Mouse (Mus musculus) hindbrain, embryonic 15.5 days (tissue): Measurements from ENCODE around the gene Cacna1c. TPM values are rescaled to one million over a fixed set of nuclear protein-coding genes. Genes with fewer than 3 reads are reported as not detected.

Experiments
- ATAC-seq: fragments of 200-750 bp; cut with Nextera tagmentation; 2 replicates; pipeline ENCODE4 v1.8.0; 2017; ENCODE audit warnings: low read depth, moderate number of reproducible peaks, moderate TSS enrichment; ENCODE audit not compliant: low FRiP score
- H3K27ac ChIP-seq: fragments of 300-500 bp; sonication (generic); replicated peaks from 2 replicates; pipeline ENCODE4 v1.5.1; 2015; ENCODE audit warnings: mild to moderate bottlenecking, inconsistent platforms
- H3K27me3 ChIP-seq: fragments of 300-500 bp; sonication (generic); 2 replicates; pipeline ENCODE4 v1.6.1; 2015; ENCODE audit warnings: control low read depth, inconsistent platforms
- H3K36me3 ChIP-seq: fragments of 300-500 bp; sonication (generic); 2 replicates; pipeline ENCODE4 v1.6.1; 2015; ENCODE audit warnings: control low read depth, inconsistent platforms
- H3K4me1 ChIP-seq: fragments of 300-500 bp; sonication (generic); replicated peaks from 2 replicates; pipeline ENCODE4 v1.6.1; 2015; ENCODE audit warnings: control low read depth, inconsistent platforms
- H3K4me2 ChIP-seq: fragments of 300-500 bp; sonication (generic); 2 replicates; pipeline ENCODE4 v1.6.1; 2015; ENCODE audit warnings: moderate library complexity, mild to moderate bottlenecking, inconsistent platforms
- H3K4me3 ChIP-seq: fragments of 300-500 bp; sonication (generic); 2 replicates; pipeline ENCODE4 v1.5.1; 2015; ENCODE audit warnings: mild to moderate bottlenecking, inconsistent platforms
- H3K9ac ChIP-seq: fragments of 300-500 bp; sonication (generic); 2 replicates; pipeline ENCODE4 v1.6.1; 2015; ENCODE audit warnings: inconsistent platforms
- H3K9me3 ChIP-seq: fragments of 300-500 bp; sonication (generic); 2 replicates; pipeline ENCODE4 v1.6.1; 2016; ENCODE audit warnings: control low read depth, inconsistent platforms
- WGBS: fragments of 180-500 bp; shearing (Covaris S2); methylation state at CpG from one replicate; pipeline ENCODE4 v1.1.7; 2015; 5-methylcytosine and 5-hydroxymethylcytosine counted together
- polyA plus RNA-seq: library from polyadenylated mRNA; unstranded; fragments of >200 nt; fragmentation: Nextera tagmentation; extraction: Ambion mirVana; gene quantifications from 2 replicates; pipeline ENCODE4 v1.2.1, GENCODE M21; 2015

Gene Cacna1c
- polyA plus RNA-seq, 1 experiment from 2014 or later = 7.0 TPM

DNA sequence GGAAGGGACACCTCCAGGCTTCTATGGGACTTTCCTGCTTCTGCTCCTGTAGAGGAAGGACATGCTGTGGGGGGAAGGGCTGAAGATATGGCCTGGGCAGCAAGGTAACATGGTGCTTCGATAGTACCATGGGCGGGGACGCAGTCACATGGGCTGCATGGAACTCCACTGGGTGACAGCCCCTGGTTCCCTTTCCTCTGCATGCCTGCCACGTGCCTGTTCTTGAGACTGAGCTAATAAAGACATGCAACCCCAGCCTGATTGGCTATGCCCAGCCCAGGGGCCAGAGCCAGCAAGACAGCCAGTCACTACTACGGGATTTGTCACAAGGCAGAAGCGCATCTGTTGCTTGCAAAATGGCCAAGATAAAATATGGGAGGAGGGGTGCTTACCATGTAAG lies 459.1 kb downstream of the Cacna1c start:
- H3K9me3 ChIP-seq = no peaks in the 10 kb centered on the region
- no peaks in the 10 kb centered on the region for H3K27me3 ChIP-seq
- H3K27ac ChIP-seq = no peak overlapping the region
- WGBS = 79% methylated on average over 6 of the region's 6 CpGs
- H3K4me3 ChIP-seq = no peak overlapping the region
- no peak for ATAC-seq
- H3K4me2 ChIP-seq = no peak overlapping the region
- no peaks in the 10 kb centered on the region for H3K4me1 ChIP-seq
- no peak overlapping the region for H3K9ac ChIP-seq
- peaks cover 7% of the 10 kb centered on the region; the same call in 1 of the 2 replicates for H3K36me3 ChIP-seq

DNA sequence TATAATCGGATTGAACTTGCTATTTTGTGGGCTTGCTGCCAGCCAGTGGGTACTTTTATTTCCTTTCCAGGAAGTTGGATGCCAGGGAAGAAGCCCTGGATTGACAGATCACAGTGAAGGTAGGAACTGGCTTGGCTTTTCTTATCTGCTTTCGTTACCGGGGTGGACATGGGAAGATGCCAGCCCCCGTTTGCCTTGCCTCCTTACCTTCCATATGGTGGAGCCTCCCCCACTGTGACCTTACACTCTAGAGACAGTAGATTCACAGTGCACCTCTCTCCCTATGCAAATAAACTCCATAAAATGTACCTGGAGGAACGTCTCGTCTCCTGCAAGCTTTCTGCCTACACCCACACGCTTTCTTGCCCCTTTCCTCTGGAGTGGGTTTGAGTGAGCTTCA lies 459.7 kb downstream of the Cacna1c start:
- Histone ChIP-seq H3K9me3 (no peaks in the 10 kb centered on the region), H3K4me2 (no peak overlapping the region), H3K4me3 (no peak overlapping the region), H3K9ac (no peak overlapping the region), H3K27ac (no peak overlapping the region), H3K27me3 (no peaks in the 10 kb centered on the region), H3K36me3 (peaks cover 10% of the 10 kb centered on the region; the same call in 1 of the 2 replicates), H3K4me1 (no peaks in the 10 kb centered on the region)
- no peak for ATAC-seq
- WGBS = 85% methylated on average over 7 of the region's 7 CpGs

DNA sequence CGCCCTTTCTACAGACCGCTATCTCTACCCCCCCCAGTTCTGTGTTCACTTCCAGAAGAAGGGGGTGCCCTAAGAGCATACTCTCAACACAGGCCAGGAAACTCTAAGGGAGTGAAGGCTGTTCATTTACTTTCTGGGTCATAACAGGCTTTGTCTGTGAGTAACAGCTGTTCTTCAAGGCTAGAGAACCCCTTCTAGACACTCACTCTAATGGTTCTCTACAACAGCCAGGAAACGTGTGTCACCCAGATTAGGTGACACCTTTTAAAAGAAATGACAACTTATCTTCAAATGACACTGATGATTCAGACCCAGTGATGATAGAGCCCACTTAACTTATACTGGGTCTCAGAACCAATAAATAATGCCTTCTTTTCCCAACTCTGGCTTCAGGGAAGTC lies 461.1 kb downstream of the Cacna1c start:
- Histone ChIP-seq H3K4me1 (no peaks in the 10 kb centered on the region), H3K36me3 (peaks cover 16% of the 10 kb centered on the region), H3K9me3 (no peaks in the 10 kb centered on the region), H3K4me2 (no peak overlapping the region), H3K27ac (no peak overlapping the region), H3K27me3 (no peaks in the 10 kb centered on the region), H3K4me3 (no peak overlapping the region), H3K9ac (no peak overlapping the region)
- ATAC-seq = no peak
- 93% methylated on average over 3 of the region's 3 CpGs for WGBS

DNA sequence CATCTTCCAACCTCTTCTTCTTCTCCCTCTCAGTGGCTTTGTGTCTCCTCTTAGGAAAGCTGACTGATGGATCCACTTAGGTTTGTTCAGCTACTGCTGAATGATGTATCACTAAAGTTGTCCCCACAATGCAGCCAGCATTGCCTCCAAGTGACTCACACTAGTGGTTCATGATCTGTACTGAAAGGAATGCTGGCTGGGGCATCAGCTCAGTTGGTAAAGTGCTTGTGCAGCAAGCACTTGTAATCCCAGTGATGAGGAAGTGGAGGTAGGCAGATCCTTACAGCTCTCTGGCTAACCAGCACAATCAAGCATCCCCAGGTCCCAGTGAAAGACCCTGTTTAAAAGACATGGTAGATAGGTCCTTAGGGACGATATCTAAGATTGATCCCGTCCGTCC lies 464.3 kb downstream of the Cacna1c start:
- Histone ChIP-seq H3K4me2 (no peak overlapping the region), H3K27ac (no peak overlapping the region), H3K4me3 (no peak overlapping the region), H3K4me1 (no peaks in the 10 kb centered on the region), H3K36me3 (peaks cover 25% of the 10 kb centered on the region), H3K9ac (no peak overlapping the region), H3K9me3 (no peaks in the 10 kb centered on the region; the same call in 1 of the 2 replicates), H3K27me3 (no peaks in the 10 kb centered on the region)
- ATAC-seq = no peak
- WGBS = 89% methylated on average over 3 of the region's 3 CpGs

DNA sequence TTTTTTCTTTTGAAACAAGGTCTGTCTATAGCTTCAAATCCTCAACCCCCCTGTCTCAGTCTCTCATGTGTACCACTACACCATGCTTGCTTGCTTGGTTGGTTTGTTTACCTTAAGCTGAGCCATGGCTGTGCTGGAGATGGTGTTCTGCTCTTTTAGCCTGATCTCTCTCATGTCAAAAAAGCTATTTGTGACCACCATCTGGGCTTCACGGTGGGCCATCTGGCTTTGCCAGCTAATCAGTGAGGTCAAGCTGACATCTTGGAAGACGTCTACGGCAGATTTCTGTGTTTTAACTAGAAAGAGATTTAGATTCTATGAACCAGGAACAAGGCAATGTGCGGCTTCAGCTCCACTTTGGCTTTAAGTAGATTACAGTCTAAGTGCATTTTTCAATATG lies 471.3 kb downstream of the Cacna1c start:
- Histone ChIP-seq H3K36me3 (peaks cover 7% of the 10 kb centered on the region; the same call in 1 of the 2 replicates), H3K27me3 (no peaks in the 10 kb centered on the region), H3K9me3 (no peaks in the 10 kb centered on the region; the same call in 1 of the 2 replicates), H3K4me1 (peaks cover 20% of the 10 kb centered on the region), H3K4me2 (no peak overlapping the region), H3K27ac (peak overlapping the region; percentile 36; the same call in 1 of the 2 replicates), H3K9ac (no peak overlapping the region), H3K4me3 (no peak overlapping the region)
- 57% methylated on average over 4 of the region's 4 CpGs for WGBS
- 0 out of 2 replicates have a peak, but pooled peaks have one; percentile 11 for ATAC-seq

DNA sequence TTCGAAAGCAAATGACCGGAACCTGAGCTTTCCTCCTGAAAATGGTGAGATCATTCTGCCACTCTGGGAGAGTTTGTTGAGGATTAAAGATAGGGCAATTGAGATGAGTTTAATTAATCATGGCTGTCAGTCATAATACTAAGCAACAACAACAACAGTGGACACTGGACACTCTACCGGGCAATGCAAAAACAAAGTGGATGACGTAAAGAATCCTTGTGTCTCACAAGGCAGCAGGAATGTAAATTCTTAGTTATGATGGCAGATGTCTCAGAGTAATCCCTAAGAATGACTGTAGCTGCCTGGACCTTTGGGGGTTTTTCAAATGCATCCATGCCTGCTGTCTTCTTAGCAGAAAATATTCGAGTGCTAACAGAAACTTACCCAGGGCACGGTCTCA lies 471.8 kb downstream of the Cacna1c start:
- no peak overlapping the region for H3K9ac ChIP-seq
- WGBS = 76% methylated on average over 6 of the region's 6 CpGs
- no peak overlapping the region for H3K4me2 ChIP-seq
- H3K4me1 ChIP-seq = peaks cover 25% of the 10 kb centered on the region
- no peak for ATAC-seq
- H3K36me3 ChIP-seq = 0 out of 2 replicates have a peak, but pooled peaks cover 3% of the 10 kb centered on the region
- peak overlapping the region; percentile 36; the same call in 1 of the 2 replicates for H3K27ac ChIP-seq
- no peaks in the 10 kb centered on the region for H3K27me3 ChIP-seq
- no peaks in the 10 kb centered on the region for H3K9me3 ChIP-seq
- H3K4me3 ChIP-seq = no peak overlapping the region

DNA sequence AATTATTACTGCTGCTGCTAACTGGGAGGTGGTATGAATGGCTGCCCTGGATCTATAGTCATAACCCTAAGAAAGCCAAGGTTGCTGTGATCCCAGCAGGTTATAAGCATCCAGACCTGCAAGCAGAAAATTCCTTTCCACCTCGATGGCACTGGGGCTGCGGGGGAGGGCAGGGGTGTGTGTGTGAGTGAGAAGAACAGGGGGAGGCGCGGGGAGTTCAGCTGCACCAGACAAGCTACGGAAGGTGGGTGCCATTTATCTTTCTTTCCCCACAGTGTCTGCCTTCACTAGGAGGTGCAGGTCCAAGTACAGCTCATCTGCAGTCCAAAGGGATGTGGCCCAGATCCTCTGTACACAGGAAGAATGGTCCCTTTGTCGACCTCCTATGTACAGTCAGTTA lies 473.9 kb downstream of the Cacna1c start:
- WGBS = 70% methylated on average over 6 of the region's 6 CpGs
- H3K27me3 ChIP-seq = no peaks in the 10 kb centered on the region
- H3K4me3 ChIP-seq = no peak overlapping the region
- no peaks in the 10 kb centered on the region for H3K9me3 ChIP-seq
- H3K27ac ChIP-seq = no peak overlapping the region
- no peak overlapping the region for H3K4me2 ChIP-seq
- H3K36me3 ChIP-seq = no peaks in the 10 kb centered on the region
- H3K4me1 ChIP-seq = peaks cover 29% of the 10 kb centered on the region
- H3K9ac ChIP-seq = no peak overlapping the region
- no peak for ATAC-seq

DNA sequence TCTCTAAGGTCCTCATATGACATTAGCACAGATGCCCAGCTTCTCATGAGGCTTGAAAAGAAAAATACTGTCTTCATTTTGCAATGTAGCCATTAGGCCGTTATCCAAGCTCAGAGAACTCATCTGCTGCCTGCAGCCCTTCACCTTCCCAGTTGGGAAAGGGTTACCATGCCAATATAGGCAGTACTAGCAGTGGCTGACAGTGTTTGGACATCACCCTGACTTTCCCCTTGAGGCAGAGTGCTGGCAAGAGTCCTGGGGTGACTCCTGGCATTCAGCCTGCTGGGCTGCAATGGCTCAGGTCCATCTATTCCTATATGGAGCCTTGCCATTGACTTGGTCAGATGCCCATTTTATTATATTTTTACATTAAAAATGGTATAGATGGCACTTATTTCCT lies 476.7 kb downstream of the Cacna1c start:
- Histone ChIP-seq H3K36me3 (no peaks in the 10 kb centered on the region), H3K4me3 (no peak overlapping the region), H3K9ac (no peak overlapping the region), H3K27me3 (no peaks in the 10 kb centered on the region), H3K4me1 (peaks cover 15% of the 10 kb centered on the region), H3K27ac (no peak overlapping the region; the same call in 1 of the 2 replicates), H3K9me3 (no peaks in the 10 kb centered on the region), H3K4me2 (no peak overlapping the region)
- ATAC-seq = no peak
- 55% methylated on average over 1 of the region's 1 CpGs for WGBS

DNA sequence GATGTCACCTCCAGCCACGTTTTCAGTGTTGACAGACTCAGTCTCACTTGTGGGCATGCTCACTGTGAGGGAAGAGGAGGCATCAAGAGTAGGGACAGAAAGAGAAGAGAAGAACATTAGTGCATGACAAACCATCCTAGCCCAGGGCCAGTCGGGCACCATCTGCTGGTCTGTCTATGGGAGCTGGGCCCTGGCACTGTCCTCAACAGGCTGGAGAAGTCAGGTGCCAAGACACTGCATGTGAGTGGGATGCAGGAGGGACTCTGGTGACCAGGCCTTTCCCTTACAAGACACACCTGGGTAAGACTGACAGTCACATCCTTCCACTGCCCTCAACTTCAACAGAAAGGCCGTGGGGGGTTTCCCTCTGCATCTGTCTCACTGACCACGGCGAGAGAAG lies 482.9 kb downstream of the Cacna1c start:
- peaks cover 6% of the 10 kb centered on the region; the same call in 1 of the 2 replicates for H3K4me1 ChIP-seq
- no peak overlapping the region for H3K4me2 ChIP-seq
- no peak overlapping the region for H3K4me3 ChIP-seq
- H3K9me3 ChIP-seq = no peaks in the 10 kb centered on the region
- peaks cover 22% of the 10 kb centered on the region; the same call in 1 of the 2 replicates for H3K36me3 ChIP-seq
- 85% methylated on average over 5 of the region's 5 CpGs for WGBS
- no peak for ATAC-seq
- no peaks in the 10 kb centered on the region for H3K27me3 ChIP-seq
- H3K27ac ChIP-seq = no peak overlapping the region
- H3K9ac ChIP-seq = no peak overlapping the region

DNA sequence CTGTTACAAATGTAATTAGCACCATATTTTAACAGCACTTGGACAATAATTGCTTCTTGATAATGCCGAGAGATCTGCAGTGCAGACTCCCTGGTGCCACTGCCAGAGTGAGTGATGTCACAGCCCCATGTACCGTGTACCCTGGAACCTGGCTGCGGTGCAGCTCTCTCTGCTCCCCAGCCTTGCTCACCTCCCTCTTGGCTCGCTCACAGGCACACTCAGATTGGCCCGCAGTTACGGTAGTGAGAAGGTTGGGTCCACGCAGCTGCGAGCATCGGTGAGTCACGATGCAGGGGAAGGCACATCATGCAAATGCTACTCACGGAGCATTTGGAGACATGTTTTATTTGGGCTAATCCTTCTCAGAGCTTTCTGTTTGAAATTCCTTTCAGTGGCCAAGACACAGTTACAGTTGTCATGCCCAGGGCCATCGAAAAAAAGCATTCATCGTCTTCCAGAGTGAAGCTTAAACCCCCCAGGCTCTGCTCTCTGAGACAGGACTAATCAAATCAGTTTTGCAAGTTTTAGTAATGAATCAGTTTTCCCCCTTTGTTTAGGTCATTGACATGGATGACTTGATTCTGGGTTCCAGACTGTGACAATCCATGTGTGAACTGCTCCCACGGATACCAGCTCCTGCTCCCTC lies 484.4 kb downstream of the Cacna1c start:
- ATAC-seq = no peak
- Histone ChIP-seq H3K4me1 (peaks cover 17% of the 10 kb centered on the region), H3K27me3 (no peaks in the 10 kb centered on the region), H3K9ac (no peak overlapping the region), H3K4me3 (no peak overlapping the region), H3K36me3 (peaks cover 22% of the 10 kb centered on the region; the same call in 1 of the 2 replicates), H3K4me2 (no peak overlapping the region), H3K27ac (no peak overlapping the region), H3K9me3 (no peaks in the 10 kb centered on the region)
- WGBS = 71% methylated on average over 14 of the region's 14 CpGs

DNA sequence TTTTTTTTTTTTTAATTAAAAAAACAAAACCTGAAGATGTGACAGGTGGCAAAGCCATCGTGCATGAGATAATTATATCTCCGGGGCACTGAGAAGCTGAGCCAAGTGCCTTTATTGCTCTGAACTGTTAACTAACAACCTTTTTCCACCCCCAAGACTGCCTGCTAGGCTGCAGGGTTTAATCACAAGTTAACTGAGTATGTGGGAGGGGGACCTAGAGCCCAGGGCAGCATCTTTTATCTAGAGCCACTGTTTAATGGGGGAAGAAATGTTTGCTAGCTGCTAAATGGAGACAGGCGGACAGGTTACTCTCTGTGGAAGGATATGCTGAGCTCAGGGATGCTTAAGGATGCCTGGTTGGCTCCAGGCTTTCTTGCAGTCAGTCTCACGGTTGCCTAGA lies 489.2 kb downstream of the Cacna1c start:
- no peak overlapping the region for H3K27ac ChIP-seq
- H3K9me3 ChIP-seq = no peaks in the 10 kb centered on the region
- 49% methylated on average over 4 of the region's 4 CpGs for WGBS
- H3K4me3 ChIP-seq = no peak overlapping the region
- H3K27me3 ChIP-seq = no peaks in the 10 kb centered on the region
- peaks cover 11% of the 10 kb centered on the region; the same call in 1 of the 2 replicates for H3K36me3 ChIP-seq
- peak; percentile 63; the same call in 1 of the 2 replicates for ATAC-seq
- no peak overlapping the region for H3K9ac ChIP-seq
- peaks cover 17% of the 10 kb centered on the region for H3K4me1 ChIP-seq
- no peak overlapping the region for H3K4me2 ChIP-seq

DNA sequence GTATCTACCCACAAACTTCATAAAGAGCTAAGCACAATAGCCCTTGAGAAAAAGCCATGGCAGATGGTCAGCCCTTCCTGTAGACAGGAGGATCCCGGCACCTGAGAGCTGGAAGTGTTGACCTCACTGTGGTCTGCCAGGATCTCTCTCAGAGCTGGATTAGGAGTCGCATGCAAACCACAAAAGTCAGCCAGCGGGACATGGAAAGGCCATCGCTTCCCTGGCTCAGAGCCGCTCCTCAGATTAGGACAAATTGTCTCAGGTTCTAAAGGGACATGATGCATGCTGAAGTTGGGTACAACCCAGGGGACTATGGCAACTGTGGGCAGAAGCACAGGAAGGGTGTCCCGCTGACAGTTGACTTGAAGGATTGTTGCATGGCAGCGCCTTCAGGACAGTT lies 490.4 kb downstream of the Cacna1c start:
- no peak overlapping the region for H3K27ac ChIP-seq
- H3K27me3 ChIP-seq = no peaks in the 10 kb centered on the region
- H3K9me3 ChIP-seq = no peaks in the 10 kb centered on the region
- ATAC-seq = no peak
- WGBS = 88% methylated on average over 7 of the region's 7 CpGs
- 0 out of 2 replicates have a peak, but pooled peaks cover 3% of the 10 kb centered on the region for H3K36me3 ChIP-seq
- no peak overlapping the region for H3K4me2 ChIP-seq
- no peak overlapping the region for H3K4me3 ChIP-seq
- H3K9ac ChIP-seq = no peak overlapping the region
- H3K4me1 ChIP-seq = peaks cover 17% of the 10 kb centered on the region
